Mouse (Mus musculus): ENCODE data around the gene Asb6. TPM values are rescaled to one million over a fixed set of nuclear protein-coding genes. Genes with fewer than 3 reads are reported as not detected.

Asb6 gene
- polyA plus RNA-seq, 1 experiment from 2014 or later, result 39.0 TPM

DNA sequence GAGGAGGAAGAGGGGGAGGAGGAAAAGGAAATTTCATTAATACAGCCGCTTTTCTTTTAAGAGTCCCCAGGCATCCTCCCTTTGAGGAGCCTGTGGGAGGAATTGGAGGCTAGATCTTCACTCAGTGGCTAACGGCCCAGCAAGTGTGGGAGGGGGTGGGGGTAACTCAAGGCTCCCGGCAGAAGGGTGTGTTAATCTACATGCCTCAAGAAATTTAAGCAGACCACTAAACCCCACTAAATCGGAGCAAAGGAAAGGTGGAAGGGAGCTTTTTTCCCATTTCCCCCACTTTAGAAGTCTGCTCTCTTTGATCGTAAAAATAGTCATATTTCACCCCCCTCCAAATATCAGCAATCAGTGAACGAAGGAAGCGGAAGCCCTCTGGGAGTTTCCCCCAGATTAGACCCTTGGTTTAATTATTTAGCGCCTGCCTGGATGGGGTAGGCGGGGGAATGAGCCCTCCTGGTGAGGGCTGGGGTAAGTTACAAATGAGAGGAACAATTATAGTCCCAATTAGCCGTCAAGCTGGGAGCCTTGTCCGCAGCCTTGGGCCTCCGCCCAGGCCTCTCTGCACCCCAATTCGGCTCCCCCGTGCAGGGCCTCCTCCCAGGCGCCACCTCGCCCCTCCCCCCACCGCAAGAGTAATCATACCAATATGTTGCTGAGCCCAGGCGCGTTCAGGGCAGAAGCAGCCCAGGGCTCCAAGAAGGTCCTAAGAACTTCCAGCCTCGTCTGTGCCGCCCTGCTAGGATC, 6.3 kb upstream of the Asb6 start:
- no peaks in the 10 kb centered on the region for H3K36me3 ChIP-seq (ENCODE audit: insufficient read depth, low read length)
- peak overlapping the region; percentile 59 for H3K9ac ChIP-seq (replicated peaks; ENCODE audit: low read length)
- peaks cover 22% of the 10 kb centered on the region for H3K4me1 ChIP-seq (ENCODE audit: insufficient read depth, low read length)
- peak overlapping the region; percentile 44 for H3K4me2 ChIP-seq (replicated peaks; ENCODE audit: low read depth, low read length)
- H3K9me3 ChIP-seq (ENCODE audit: low read length), result no peaks in the 10 kb centered on the region
- H3K4me3 ChIP-seq (ENCODE audit: low read length), result 0 out of 2 replicates have a peak overlapping the region, but pooled peaks have one; percentile 5
- H3K27me3 ChIP-seq (ENCODE audit: insufficient read depth, low read length), result no peaks in the 10 kb centered on the region
- no peak for ATAC-seq (ENCODE audit: low FRiP score, low TSS enrichment)
- WGBS, result 6% methylated on average over 20 of the region's 21 CpGs
- H3K27ac ChIP-seq (ENCODE audit: low read length), result peak overlapping the region; percentile 65

DNA sequence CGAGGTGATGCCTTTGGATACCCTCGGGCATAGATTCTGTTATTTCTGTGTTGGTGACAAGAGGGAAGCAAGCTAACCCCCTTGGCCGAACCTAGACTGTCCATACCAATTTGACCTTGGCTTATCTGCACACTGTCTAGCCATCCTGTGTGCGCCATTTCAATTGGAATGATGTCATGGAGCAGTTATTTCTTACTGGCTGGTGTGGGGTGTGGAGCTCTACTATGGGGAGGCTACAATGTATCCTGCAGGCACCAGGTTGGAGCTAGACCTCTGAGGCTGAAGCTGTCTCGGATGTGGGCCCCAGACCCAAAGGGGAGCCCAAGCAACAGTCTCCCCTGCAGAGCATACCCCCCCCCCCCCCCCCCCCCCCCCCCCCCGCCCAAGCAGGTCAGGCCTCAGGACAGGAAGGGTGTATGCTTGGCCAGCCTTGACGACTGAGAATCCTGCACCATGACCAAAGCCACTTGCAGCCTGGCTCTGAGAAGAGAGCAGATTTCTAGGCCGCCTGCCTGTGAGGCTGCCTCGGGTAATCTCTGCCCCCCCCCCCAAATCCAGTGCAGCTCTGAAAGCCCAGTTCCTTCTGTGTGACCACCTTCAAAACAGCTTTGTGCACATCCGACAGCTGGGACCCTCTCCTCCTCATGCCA, 4.4 kb upstream of the Asb6 start, which contains the start of gene Prrx2:
Gene Prrx2 (plus strand): TSS at position 600 of the 650 bp plus-strand sequence.
- WGBS, result 53% methylated on average over 9 of the region's 10 CpGs
- no peak within 1 kb of the TSS; the same call in 1 of the 2 replicates for H3K27ac ChIP-seq (ENCODE audit: low read length)

DNA sequence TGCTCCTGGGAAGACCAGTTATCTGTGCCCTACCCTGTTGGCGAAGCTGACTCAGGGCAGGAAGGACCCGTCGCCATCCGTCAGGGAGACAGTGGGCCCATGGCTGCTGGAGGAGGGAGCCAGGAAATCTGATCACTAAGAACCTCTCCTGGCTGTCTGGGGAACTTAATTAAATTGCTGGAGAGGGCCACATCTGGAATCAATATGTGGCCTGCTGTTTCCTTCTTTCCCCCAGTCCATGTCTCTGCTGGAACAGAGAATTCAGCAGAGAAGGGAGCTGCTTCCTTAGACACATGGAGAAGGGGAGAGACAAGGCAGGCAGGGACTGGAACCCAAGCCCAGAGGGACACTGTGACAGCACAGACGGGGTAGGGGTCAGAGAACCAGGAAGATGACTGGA, 3.5 kb upstream of the Asb6 start:
- Histone ChIP-seq H3K4me1 (ENCODE audit: insufficient read depth, low read length) (peaks cover 22% of the 10 kb centered on the region), H3K27ac (ENCODE audit: low read length) (no peak overlapping the region; the same call in 1 of the 2 replicates), H3K9ac (replicated peaks; ENCODE audit: low read length) (peak overlapping the region; percentile 38; the same call in 1 of the 2 replicates), H3K9me3 (ENCODE audit: low read length) (no peaks in the 10 kb centered on the region), H3K27me3 (ENCODE audit: insufficient read depth, low read length) (no peaks in the 10 kb centered on the region), H3K4me3 (ENCODE audit: low read length) (no peak overlapping the region), H3K4me2 (replicated peaks; ENCODE audit: low read depth, low read length) (no peak overlapping the region), H3K36me3 (ENCODE audit: insufficient read depth, low read length) (no peaks in the 10 kb centered on the region)
- no peak for ATAC-seq (ENCODE audit: low FRiP score, low TSS enrichment)
- WGBS, result 35% methylated on average over 5 of the region's 5 CpGs

More for the DNA sequence above, 4.4 kb upstream of the Asb6 start, which contains the start of gene Prrx2:
- no peaks in the 10 kb centered on the region for H3K9me3 ChIP-seq (ENCODE audit: low read length)
- 0 out of 2 replicates have a peak within 1 kb of the TSS, but pooled peaks have one; percentile 8 for H3K9ac ChIP-seq (replicated peaks; ENCODE audit: low read length)
- no peak for ATAC-seq (ENCODE audit: low FRiP score, low TSS enrichment)
- H3K4me1 ChIP-seq (ENCODE audit: insufficient read depth, low read length), result peaks cover 22% of the 10 kb centered on the region
- H3K4me2 ChIP-seq (replicated peaks; ENCODE audit: low read depth, low read length), result no peak within 1 kb of the TSS
- no peaks in the 10 kb centered on the region for H3K27me3 ChIP-seq (ENCODE audit: insufficient read depth, low read length)
- no peak within 1 kb of the TSS for H3K4me3 ChIP-seq (ENCODE audit: low read length)
- H3K36me3 ChIP-seq (ENCODE audit: insufficient read depth, low read length), result no peaks in the 10 kb centered on the region

DNA sequence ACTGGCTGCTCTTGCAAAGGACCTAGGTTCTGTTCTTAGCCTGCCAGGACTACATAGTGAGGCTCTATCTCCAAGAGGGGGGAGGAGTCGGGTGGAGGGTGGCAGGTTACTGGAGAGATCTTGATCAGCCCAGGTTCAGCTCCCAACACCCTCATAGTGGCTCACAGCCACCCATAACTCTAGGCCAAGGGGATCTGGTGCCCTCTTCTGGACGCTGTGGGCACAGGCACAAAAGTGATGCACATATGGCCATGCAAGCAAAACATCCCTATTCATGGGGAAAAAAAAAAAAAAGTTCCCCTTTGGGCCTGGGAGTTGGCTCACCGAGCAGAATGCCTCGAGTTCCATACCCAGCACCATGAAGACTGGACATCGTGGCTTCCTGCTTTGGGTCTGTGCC, 818 bp downstream of the Asb6 start:
- ATAC-seq (ENCODE audit: low FRiP score, low TSS enrichment), result no peak
- Histone ChIP-seq H3K9me3 (ENCODE audit: low read length) (no peaks in the 10 kb centered on the region), H3K36me3 (ENCODE audit: insufficient read depth, low read length) (peaks cover 15% of the 10 kb centered on the region), H3K4me3 (ENCODE audit: low read length) (no peak overlapping the region), H3K4me1 (ENCODE audit: insufficient read depth, low read length) (peaks cover 15% of the 10 kb centered on the region), H3K27me3 (ENCODE audit: insufficient read depth, low read length) (no peaks in the 10 kb centered on the region), H3K9ac (replicated peaks; ENCODE audit: low read length) (no peak overlapping the region), H3K4me2 (replicated peaks; ENCODE audit: low read depth, low read length) (no peak overlapping the region), H3K27ac (ENCODE audit: low read length) (no peak overlapping the region)
- WGBS, result 41% methylated on average over 5 of the region's 5 CpGs

DNA sequence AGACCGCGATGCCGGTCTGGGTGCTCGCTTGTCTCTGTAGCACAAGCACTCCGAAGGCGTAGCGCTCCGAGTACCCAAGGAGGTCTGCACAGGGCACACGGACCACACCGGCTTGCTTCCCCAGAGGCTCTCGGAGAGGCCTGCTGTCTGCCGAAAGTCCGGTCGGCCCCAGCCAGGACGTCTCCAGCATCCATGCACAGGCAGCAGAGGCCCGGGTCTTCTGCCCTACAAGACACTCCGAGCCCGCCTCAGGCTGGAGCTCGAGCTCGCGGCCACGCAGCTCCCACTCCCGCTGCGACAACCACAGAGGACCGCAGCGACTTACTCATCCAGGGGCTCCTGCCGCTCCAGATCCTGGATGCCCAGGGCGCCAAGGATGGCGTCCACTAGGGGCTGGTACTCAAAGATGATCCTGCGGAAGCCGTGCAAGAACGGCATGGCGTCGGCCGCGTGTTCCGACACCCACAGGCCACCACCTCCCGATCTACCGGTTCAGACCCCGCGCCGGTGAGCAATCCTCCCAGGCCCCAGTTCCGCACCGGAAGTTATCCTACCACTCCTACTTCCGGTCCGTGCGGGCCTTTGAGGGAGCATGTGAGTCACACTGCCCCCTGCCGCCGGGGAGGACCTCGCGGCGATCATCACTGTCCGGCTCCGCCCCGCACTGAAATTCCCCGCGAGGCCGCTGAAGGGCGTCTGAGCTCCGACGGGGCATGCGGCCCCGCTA, 2.2 kb downstream of the Asb6 start:
- Histone ChIP-seq H3K9ac (replicated peaks; ENCODE audit: low read length) (peak overlapping the region; percentile 91), H3K9me3 (ENCODE audit: low read length) (no peaks in the 10 kb centered on the region), H3K4me2 (replicated peaks; ENCODE audit: low read depth, low read length) (peak overlapping the region; percentile 85), H3K27me3 (ENCODE audit: insufficient read depth, low read length) (no peaks in the 10 kb centered on the region), H3K36me3 (ENCODE audit: insufficient read depth, low read length) (peaks cover 29% of the 10 kb centered on the region), H3K27ac (ENCODE audit: low read length) (peak overlapping the region; percentile 63), H3K4me3 (ENCODE audit: low read length) (peak overlapping the region; percentile 97), H3K4me1 (ENCODE audit: insufficient read depth, low read length) (peaks cover 21% of the 10 kb centered on the region)
- WGBS, result under 1% methylated on average over 63 of the region's 63 CpGs
- peak; percentile 79 for ATAC-seq (ENCODE audit: low FRiP score, low TSS enrichment)

DNA sequence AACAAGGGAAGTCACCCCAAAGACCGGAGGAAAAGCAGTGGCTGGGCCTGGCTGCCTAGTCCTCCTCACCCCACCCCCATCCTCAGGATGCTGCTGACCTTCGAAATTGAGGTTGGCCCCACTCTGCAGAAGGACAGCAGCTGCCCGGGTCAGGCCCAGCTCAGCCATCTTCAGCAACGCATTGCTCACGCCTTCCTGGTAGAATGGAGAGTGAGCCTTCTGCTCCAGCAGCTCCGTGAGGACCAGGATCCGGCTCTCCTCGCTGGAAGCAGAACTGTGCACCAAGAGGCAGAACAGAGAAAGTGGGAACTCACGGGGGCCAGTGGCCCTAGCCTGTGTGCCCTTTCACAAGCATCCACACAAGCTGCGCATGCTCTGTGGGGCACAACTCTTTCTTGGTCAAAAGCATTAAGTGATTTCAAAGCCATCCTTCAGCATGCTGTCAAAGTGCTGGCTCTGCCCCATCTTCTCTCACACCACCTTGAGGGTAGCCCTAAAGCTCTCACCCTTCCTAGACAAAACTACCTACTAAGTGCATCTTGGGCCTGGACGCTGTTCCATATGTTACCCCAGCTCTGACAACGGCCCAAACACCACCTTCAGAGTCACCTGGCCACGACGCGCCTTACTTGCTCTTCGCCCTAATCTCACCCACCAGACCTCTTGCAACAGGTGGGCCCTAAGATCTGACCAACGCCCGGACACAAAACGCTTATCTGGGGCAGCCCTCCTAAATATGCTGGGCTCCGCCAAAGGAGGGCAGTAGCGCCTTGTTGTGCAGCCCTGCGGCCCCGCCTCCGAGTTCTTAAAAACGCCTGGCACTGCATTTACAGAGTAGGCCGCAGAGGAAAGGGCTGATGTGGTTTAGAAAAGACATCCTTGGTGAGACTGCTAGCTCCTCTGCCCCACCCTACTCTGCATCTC, 3.0 kb downstream of the Asb6 start:
- Histone ChIP-seq H3K36me3 (ENCODE audit: insufficient read depth, low read length) (peaks cover 37% of the 10 kb centered on the region), H3K27ac (ENCODE audit: low read length) (peak overlapping the region; percentile 63), H3K4me3 (ENCODE audit: low read length) (peak overlapping the region; percentile 97), H3K4me1 (ENCODE audit: insufficient read depth, low read length) (peaks cover 22% of the 10 kb centered on the region), H3K9me3 (ENCODE audit: low read length) (no peaks in the 10 kb centered on the region), H3K4me2 (replicated peaks; ENCODE audit: low read depth, low read length) (peak overlapping the region; percentile 85), H3K27me3 (ENCODE audit: insufficient read depth, low read length) (no peaks in the 10 kb centered on the region), H3K9ac (replicated peaks; ENCODE audit: low read length) (peak overlapping the region; percentile 91)
- 31% methylated on average over 26 of the region's 26 CpGs for WGBS
- ATAC-seq (ENCODE audit: low FRiP score, low TSS enrichment), result 0 out of 2 replicates have a peak, but pooled peaks have one; percentile 7

DNA sequence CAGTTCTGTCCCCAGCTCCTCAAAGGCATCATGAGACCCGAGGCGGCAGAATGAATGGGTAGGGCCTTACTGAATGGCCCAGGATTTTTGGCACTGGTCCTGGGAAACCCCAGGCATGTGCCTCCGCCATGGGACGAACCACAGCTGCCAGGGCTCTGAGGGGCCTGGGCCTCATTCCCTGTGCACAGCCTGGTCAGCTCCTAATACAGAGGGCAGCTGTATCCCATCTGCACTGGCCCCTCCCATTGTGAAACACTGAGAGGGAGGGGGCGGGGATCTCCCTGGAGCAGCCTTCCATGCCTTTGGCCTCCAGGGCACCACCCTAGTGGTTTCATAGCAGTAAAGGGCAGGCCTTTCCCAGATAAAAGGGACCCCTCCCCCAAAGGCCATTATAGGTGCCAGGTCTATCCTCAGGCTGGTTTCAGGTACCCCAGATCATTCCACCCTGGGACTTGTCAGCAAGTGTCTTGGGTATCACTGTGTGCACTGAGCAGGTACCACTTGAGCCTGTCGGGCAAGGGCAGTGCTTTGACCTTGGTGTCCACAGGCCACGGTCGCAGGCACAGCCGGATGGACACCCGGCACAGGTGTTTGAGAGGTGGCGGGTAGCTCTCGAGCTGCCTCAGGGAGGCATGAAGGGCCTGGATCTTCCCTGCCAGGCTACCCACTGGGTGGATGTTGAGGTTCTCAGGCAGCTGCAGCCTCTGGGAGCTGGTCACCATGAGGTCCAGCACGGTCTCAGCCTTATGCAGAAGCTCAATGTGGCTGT, 6.6 kb downstream of the Asb6 start:
- Histone ChIP-seq H3K36me3 (ENCODE audit: insufficient read depth, low read length) (peaks cover 62% of the 10 kb centered on the region), H3K4me1 (ENCODE audit: insufficient read depth, low read length) (peaks cover 22% of the 10 kb centered on the region), H3K9me3 (ENCODE audit: low read length) (no peaks in the 10 kb centered on the region; the same call in 1 of the 2 replicates), H3K27me3 (ENCODE audit: insufficient read depth, low read length) (no peaks in the 10 kb centered on the region), H3K4me2 (replicated peaks; ENCODE audit: low read depth, low read length) (no peak overlapping the region), H3K9ac (replicated peaks; ENCODE audit: low read length) (no peak overlapping the region), H3K4me3 (ENCODE audit: low read length) (no peak overlapping the region), H3K27ac (ENCODE audit: low read length) (no peak overlapping the region)
- WGBS, result 59% methylated on average over 13 of the region's 13 CpGs
- peak; percentile 79 for ATAC-seq (ENCODE audit: low FRiP score, low TSS enrichment)

DNA sequence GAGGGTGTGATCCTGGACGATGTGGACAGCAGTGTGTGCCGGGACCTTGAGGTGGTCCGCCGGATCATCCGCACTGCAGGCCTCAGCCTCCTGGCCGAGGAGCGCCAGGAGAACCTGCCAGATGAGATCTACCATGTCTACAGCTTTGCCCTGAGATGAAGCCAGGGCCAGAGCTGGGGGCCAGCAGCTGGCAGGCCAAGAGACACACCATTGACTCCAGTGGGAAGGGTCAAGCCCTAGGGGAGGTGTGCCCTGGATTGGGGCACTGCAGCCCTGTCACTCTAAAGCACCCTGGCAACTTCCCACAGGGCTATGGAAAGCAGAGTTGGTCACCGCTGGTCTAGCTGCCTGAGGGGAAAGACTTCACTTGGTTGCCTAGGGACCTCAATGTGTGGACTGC, 7.7 kb downstream of the Asb6 start:
- ATAC-seq (ENCODE audit: low FRiP score, low TSS enrichment), result no peak
- Histone ChIP-seq H3K4me3 (ENCODE audit: low read length) (no peak overlapping the region), H3K27ac (ENCODE audit: low read length) (no peak overlapping the region), H3K9me3 (ENCODE audit: low read length) (no peaks in the 10 kb centered on the region; the same call in 1 of the 2 replicates), H3K4me1 (ENCODE audit: insufficient read depth, low read length) (peaks cover 24% of the 10 kb centered on the region), H3K4me2 (replicated peaks; ENCODE audit: low read depth, low read length) (no peak overlapping the region), H3K36me3 (ENCODE audit: insufficient read depth, low read length) (peaks cover 62% of the 10 kb centered on the region), H3K27me3 (ENCODE audit: insufficient read depth, low read length) (no peaks in the 10 kb centered on the region), H3K9ac (replicated peaks; ENCODE audit: low read length) (no peak overlapping the region)
- 92% methylated on average over 8 of the region's 8 CpGs for WGBS

Measured in kidney, embryonic 16.5 days (tissue).